Mouse (Mus musculus): Measurements from ENCODE around the gene Gtf3c1.

Gtf3c1 gene

DNA sequence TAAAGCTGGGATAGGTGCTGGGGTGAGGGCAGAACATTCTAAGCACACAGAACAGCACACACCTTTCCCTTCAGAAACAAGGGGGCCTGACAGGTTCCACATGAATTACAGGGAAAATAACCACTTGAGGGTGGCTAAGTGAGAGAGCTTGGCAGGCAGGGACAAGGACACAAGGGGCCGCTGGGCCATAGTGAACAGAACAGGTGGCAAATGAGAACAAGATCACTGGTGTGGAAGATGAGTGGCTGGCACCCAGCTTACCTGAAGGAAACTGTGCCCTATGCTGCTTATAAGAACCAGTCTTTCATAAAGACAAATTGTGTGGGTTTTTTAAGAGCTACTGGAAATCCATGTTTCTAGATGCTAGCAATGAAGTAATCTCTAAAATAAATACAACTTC, 4.8 kb downstream of the Gtf3c1 start:
- DNase-seq, result no peak

DNA sequence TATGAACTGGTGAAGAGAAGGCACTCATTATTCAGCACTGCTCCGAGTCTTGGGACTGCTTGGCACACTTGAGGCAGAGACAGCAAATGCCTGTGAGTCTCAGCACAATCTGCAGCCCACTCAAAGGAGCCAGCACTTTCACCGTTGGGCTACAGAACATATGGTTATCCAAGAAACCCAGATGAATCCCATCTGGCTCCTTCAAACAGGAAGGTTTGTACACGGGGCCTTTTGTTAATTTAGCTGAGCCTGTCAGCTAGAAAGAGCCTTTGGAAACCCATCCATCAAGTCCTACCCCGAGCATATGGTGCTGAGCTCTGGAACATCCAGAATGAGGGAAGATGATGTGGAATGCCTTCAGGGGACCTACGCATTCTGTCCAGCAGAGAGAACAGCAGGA, 13.5 kb downstream of the Gtf3c1 start:
- no peak for DNase-seq

DNA sequence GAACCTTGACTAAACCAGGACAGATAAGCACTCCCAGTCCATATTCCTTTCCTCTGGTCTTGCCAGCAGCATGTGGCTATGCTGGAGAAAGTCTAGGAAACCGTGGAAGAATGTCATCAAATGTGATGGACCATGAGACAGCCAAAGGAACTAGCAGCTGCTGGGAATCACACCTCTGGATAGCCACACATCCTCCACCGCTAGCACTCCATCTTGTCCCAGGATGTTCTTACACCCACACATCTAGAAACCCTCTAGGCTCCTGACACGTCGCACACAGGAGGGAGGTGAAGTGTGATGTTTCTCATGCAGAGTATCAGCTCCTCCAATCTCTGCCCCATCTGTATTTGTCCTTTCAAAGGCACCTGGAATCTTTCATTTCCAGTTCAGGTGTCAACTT, 17.1 kb downstream of the Gtf3c1 start:
- DNase-seq, result no peak

GRCm38 (mm10) chr7:125679936-125680335, 27.6 kb downstream of the Gtf3c1 start:
- no peak for DNase-seq

- peak; percentile 8 to 11 for DNase-seq
Observed at GRCm38 (mm10) chr7:125678756-125679155, 28.8 kb downstream of the Gtf3c1 start.

- peak; percentile 10 to 16 for DNase-seq
Observed at GRCm38 (mm10) chr7:125674916-125675315, 32.7 kb downstream of the Gtf3c1 start.

DNA sequence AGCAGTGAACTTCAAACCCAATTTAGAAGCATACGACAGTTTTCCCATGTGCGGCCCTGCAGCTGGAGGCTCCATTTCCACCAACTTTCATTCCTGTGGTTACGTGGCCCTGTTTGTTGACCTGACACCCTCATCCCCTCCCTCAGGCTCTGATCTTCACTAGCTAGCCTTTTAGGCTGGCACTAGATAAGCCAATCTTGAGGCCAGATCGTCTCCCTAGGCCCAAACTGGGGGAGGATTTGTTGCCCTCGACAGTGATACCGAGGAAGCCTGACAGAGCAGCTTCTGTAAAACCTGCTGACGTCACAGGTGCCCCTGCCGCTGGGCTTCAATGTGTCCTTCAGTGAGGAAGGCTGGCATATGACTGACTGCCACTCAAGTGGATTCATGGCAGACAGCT, 36.2 kb downstream of the Gtf3c1 start:
- DNase-seq, result no peak

- DNase-seq, result no peak
Observed at GRCm38 (mm10) chr7:125670865-125671264, 36.7 kb downstream of the Gtf3c1 start.

DNA sequence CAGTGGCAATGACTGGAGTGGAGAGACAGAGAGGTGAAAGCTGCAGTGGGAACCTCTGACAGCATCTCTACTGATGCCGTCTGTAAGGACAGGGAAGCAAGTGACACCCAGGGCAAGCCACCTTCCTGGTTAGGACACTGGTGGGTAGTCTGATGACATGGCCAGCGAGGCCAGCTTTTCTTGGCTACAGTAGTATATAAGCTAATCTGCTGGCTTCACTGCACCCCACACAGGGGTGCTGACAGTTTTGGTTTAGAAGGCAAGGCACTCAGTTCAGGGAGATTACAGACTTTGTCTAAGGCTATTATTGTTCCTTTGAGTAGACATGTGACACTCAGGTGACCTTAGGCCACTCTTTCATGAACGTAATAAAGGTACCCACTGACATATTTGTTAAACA, 43.9 kb downstream of the Gtf3c1 start:
- no peak for DNase-seq

- no peak for DNase-seq
Observed at GRCm38 (mm10) chr7:125657511-125657910, 50.1 kb downstream of the Gtf3c1 start.

GRCm38 (mm10) chr7:125649013-125649412, 58.6 kb downstream of the Gtf3c1 start:
- no peak for DNase-seq

- DNase-seq, result no peak
Observed at GRCm38 (mm10) chr7:125645413-125645812, 62.2 kb downstream of the Gtf3c1 start.

GRCm38 (mm10) chr7:125643880-125644279, 63.7 kb downstream of the Gtf3c1 start:
- no peak for DNase-seq

DNA sequence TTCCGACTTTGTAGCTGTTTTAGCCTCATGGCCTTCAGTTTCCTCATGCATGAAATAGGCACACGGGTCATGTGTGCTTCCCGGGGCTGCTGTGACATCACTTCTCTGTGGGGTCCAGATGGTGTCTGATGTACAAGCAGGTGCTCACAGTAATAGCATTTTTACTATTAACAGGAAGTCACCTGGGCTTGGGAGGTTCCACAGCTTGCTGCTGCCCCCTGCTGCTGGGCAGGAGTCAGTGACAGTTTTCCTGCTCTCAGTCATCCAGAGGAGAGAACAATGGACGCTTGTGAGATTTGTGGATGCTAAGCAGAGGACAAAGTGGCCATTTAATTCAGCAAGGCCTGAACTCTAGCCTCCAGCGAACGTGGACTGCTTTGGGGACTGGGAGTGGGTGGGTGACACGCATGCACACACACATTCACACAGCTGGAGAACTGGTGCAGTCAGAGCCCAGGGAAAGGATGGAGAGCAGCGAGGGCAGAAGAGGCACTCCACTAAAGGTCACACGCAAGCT, 68.7 kb downstream of the Gtf3c1 start:
- peak; percentile 63 to 64 for DNase-seq

- DNase-seq, result no peak
Observed at GRCm38 (mm10) chr7:125638376-125638775, 69.2 kb downstream of the Gtf3c1 start.

GRCm38 (mm10) chr7:125637220-125638140, 70.1 kb downstream of the Gtf3c1 start:
- peak in 1 of 2 experiments; percentile 2 for DNase-seq

DNA sequence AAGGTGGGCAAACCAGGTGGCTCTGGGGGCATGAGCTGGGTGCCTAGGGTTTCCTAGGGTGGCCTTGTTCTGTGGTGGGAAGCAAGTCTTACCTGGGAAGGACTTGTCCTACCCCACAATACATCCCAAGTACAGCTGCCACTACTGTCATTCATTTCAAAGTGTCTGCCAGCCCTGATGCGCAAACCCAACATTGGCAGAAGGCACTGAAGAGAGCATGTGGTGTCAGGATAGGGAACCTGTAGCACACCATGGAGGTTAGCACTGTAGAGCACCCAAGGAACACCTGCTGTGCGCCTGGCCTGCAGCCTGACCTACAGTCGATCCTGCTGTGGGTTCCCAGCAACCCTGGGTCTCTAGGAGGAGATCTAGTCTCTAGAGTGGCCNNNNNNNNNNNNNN, 76.6 kb downstream of the Gtf3c1 start:
- DNase-seq, result no peak

GRCm38 (mm10) chr7:125630317-125630716, 77.3 kb downstream of the Gtf3c1 start:
- peak in 1 of 2 experiments; percentile 41 for DNase-seq

DNA sequence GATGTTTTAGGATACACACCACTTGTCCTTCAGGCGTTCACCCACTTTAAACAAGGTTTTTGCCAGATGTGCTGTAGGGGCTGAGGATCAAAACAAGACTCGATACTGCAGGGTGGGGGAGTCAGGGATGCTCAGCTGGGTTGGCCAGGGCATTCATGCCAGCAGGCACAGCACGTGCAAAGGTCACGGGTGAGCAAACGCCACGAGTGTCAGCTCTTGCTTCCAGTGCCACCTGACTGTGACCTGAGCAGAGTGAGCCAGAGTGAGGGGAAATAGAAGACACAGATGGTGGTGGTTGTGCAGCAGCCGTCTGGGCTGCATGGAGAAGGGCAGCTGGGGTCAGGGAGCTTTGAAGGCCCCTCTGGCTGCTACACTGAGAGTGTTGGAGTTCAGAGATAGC, 81.8 kb downstream of the Gtf3c1 start:
- no peak for DNase-seq

DNA sequence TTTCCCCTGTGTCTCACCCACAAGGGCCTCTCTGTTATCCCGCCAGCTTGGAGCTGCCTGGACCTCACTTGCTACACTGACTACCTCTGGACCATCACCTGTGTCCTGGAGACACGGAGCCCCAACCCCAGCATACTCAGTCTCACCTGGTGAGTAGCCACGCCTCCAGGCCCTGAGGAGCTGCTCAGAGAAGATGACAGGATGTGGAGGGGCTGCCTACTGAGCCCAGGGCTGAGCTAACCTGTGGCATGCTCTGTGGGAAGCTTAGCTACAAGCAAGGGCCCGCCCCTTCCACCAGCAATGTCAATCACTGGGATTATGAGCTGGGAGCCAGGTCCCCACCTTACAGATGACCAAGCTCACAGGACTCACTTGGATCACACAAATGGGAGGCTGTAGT, 82.4 kb downstream of the Gtf3c1 start:
- no peak for DNase-seq

GRCm38 (mm10) chr7:125622741-125623685, 84.6 kb downstream of the Gtf3c1 start:
- DNase-seq, result peak; percentile 51 to 60

DNA sequence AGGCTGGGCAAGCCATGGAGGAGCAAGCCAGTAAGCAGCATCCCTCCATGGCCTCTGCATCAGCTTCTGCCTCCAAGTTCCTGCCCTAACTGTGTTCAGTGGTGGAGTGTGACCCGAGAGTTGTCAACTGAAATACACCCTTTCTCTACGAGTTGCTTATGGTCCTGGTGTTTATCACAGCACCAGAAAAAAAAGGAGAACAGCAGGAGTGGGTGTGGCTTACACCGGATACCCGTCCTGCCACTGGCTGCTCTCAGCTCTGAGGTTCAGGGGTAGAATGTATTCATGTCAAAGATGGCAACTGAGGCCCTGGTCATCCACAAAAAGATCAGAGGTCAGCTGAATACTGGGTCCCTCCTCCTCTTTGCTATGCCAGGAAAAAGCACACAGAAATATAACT, 87.5 kb downstream of the Gtf3c1 start:
- no peak for DNase-seq

GRCm38 (mm10) chr7:125618016-125618415, 89.6 kb downstream of the Gtf3c1 start:
- DNase-seq, result no peak

All from lung, adult 18-20 months (tissue).